Mouse (Mus musculus): ENCODE data around the gene Hmg20a.

GRCm38 (mm10) chr9:56533916-56534315 lies 115.5 kb downstream of the Hmg20a start:
- TF ChIP-seq CTCF (IDR thresholded peaks at IDR 0.05; ENCODE audit: low read depth) (no peak), EP300 (IDR thresholded peaks at IDR 0.05; ENCODE audit: low read depth) (no peak)
